Mouse (Mus musculus): Measurements from ENCODE around the gene Gm49325.

Gm49325 gene

DNA sequence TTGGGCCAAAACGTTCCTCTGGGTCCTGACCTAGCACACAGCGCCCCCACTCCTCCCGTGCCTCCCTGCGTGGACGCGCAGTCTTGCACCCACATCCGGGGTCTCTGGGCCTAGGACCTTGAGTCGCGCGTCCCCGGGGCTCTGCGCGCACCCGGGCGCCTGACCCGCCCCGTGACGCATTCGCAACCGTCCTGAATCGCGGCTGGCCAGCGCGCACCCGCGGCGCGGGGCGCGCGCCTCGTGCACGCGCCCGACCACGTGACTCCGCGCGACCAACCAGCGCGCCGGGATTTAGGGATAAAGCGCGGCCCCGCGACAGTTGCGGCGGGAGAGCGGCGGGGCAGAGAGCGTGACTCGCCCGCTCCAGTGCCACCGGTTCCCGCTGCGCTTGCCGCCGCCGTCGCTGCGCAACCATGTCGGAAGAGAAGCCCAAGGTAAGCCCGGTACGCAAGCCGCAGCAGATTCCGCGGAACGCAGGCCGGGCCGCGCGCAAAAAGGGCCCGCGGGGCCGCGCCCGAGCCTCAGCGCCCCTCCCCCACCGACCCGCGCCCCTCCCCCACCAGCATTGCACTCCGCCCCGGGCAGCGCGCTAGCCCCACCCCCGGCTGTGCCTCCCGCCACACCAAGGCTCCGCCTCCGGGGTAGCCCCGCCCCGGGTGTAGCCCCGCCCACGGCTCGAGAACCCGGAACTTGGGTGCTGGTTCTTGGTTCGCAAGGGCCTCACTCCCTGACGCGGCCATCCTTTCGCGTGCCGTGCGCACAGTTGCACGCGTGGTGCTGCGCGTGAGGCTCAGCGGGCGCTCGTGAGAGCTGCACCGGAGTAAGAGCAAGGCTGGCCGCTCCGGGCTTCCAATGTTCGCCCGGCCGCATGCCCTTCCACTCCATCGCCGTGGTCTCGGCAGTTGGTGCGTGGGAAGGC lies at the start of gene Gm49325, which contains the start of gene Sumo3:
Gene Gm49325 (plus strand): TSS at position 290 of the 919 bp plus-strand sequence.
Gene Sumo3 (plus strand): TSS at position 190 of the 919 bp plus-strand sequence.
- in situ Hi-C loops (cut with MboI): no loop called here

DNA sequence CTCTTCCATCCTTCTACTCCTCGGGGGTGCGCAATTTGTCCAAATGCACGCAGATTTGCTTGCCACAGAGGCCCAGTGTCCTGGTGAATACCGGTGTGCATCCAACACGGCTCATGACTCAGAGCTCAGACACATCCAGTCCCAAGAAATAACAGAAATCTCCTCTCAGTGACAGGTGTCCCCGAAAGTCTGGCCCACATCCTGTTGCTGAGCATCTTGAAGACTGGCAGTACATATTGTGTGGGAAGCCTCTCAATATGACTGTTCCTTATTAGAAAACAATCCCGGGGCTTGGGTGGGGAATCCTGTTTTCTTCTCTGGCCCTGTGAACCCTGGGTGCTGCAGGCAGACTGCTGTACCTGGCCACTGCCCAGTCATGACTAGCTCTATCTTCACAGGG lies 49.4 kb upstream of the Gm49325 start:
- in situ Hi-C loops (cut with MboI): no loop called here

DNA sequence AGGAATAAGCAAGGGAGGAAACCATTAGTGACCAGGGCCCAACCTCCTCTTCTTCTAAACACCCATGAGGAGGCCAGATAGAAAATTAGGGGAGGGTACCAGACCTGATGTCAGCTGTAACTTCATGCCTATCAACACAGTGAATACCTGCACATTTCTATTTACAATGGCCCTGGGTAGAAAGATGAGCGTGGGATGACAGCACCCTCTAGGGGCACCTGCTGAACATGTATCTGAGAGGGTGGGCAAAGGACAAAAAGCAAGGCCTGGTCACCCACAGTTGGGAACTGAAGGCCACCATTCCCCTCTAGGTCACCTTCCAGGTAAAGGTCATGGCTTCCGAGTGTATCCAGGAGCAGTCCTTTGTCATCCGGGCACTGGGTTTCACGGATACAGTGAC lies 48.4 kb upstream of the Gm49325 start:
- in situ Hi-C loops (cut with MboI): no loop called here

DNA sequence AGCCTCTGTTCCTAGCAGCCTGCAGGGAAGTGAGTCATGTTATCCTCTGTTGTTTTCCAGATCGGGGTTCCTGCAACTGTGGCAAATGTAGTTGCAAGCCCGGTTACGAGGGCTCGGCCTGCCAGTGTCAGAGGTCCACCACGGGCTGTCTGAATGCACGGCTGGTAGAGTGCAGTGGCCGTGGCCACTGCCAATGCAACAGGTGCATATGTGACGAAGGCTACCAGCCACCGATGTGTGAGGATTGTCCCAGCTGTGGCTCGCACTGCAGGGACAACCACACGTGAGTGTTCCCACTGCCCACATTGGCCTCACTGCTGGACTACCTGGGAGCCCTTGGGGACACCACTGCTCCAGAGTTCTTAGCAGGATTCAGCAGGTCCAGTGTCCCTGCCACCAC lies 45.9 kb upstream of the Gm49325 start:
- in situ Hi-C loops (cut with MboI): no loop called here

DNA sequence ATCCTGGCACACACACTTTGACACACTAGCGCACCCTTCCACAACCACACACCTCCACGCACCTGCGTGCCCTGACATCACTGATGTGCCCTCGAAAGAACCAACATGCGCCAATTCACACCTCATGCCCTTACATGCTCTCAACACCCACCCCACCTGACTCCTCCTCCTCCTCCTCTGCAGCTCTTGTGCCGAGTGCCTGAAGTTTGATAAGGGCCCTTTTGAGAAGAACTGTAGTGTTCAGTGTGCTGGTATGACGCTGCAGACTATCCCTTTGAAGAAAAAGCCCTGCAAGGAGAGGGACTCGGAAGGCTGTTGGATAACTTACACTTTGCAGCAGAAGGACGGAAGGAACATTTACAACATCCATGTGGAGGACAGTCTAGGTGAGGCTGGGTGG lies 45.2 kb upstream of the Gm49325 start:
- in situ Hi-C loops (cut with MboI): no loop called here

DNA sequence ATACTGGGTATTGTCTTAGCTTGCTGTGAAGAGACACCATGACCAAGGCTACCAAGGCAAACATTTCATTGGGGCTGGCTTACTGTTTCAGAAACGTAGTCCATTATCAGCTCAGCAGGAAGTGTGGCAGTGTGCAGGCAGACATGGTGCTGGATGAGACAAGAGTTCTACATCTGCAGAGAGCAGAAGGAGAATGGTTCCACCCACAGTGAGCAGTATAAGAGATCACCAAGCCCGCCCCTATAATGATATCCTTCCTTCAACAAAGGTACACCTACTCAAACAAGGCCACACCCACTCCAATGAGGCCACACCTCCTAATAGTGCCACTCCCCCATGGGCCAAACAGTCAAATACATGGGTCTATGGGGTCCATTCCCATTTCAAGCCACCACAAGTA lies 44.5 kb upstream of the Gm49325 start:
- in situ Hi-C loops (cut with MboI): no loop called here

DNA sequence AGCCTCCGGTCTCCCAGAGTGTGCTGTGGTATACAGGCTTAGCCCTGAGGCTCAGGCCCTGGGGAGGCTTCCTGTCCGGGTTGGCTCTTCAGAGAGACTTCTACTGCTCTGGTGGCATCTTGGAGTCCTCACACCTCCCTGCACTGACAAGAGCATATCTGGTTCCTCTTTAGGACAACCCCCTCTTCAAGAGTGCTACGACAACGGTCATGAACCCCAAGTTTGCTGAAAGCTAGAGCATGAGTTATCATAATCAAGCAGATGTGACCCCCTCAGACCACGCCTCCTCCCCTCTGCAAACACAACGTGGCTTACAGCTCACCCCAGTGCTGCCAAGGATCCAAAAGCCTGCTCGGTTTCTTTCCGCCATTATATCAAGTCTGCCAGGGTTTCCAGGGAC lies 41.0 kb upstream of the Gm49325 start:
- in situ Hi-C loops (cut with MboI): no loop called here

DNA sequence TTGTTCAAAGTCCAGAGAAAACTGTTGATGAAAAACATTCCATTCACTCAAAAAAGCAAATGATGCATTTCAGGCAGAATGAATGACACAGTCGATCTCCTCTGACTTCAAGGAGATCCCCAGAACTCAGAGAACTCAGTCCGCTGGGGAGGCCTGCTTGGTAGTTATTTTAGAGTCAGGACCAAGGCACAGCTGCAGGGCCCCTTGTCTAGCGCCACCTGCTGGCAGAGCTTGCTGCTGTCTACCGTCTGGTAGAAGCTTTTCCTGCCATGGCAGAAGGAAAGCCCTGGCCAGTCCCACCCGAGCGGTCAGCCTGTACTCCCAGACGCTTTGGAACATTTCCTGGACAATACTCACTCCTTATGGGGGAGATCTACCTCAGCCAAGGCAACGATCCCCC lies 39.3 kb upstream of the Gm49325 start:
- in situ Hi-C loops (cut with MboI): no loop called here

DNA sequence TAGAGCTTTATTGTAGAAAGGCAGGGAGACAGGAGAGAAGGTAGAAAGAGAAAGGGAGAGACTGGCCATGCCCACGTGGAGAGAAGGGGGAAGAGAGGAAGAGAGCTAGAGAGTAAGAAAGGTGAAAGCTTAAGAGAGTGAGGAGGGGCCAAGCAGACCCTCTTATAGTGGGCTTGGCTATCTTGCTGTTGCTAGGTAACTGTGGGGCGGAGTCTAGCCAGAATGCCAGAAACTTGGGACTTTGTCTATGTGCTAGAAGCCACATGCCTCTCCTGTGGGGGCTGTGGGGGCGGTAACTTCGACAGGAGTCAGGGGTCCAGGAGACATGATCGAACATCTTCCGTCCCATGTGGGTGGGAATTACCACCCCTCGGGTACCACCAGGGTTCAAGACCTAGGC lies 36.5 kb upstream of the Gm49325 start:
- in situ Hi-C loops (cut with MboI): no loop called here

DNA sequence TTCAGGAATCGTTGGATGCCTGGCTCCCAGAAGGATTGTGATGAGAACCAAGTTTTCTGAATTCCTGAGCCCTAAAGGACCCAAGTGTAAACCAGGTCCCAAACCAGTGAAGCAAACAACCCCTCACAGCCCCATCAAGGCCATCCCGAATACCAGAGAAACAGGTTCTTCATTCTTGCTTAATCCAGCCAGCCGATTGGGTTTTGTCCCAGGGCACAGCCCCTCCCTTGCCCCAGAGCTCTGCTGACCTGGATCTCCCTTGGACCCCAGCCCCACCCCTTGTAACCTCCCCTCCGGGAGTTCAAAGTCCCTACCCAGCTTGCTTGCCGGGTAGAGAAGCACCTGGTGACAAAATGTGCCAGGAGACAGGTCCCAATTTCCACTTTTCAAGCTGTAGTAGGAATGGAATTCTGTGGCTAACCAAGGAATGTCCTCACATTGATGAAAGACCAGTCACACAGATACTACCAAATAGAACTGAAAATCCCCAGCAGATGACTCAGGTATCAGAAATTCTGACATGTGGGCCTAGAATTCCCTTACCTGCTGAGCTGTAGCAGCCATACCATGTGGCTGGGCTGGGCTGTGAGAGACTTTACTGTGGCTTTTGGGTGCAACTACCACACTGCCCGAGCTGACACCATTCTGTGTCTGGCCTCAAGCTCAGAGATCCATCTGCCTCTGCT lies 35.9 kb upstream of the Gm49325 start:
- in situ Hi-C loops (cut with MboI): no loop called here

DNA sequence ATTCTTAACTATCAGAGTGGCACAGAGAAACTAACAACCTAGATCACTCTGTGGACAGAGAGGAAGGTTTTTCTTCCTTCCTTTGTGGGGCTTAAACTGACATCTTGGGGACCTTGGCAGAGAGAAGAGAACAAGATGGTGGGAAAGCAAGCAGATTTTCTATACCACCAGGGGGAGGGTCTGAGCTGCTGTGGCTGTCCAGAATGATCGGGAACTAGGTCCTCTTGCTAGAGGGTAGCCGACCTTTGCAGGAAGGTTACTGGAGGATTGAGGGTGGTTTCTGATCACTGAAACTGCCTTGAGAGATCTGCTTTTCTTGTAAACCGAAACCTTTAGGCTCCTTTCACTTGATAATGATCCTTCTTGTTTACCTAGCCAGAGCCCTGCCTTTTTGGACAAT lies 33.8 kb upstream of the Gm49325 start:
- in situ Hi-C loops (cut with MboI): no loop called here

DNA sequence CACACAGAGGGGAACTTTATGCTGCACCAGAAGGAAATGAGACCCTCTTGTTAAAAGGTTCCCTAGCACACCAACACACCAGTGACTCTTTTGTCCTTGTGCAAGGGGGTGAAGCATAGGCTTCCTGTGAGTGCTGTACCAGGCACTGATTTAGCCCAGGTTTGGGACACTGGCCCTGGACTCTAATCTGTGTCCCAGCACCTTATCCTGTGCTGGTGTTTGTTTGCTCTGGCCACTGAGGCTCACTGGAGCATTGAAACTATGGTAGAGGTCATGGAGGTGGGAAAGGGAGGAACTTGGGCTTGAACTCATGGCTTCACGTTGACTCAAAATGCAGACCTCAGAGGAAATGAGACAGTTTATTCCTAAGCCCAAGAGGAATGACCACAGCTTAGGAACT lies 32.8 kb upstream of the Gm49325 start:
- in situ Hi-C loops (cut with MboI): no loop called here

DNA sequence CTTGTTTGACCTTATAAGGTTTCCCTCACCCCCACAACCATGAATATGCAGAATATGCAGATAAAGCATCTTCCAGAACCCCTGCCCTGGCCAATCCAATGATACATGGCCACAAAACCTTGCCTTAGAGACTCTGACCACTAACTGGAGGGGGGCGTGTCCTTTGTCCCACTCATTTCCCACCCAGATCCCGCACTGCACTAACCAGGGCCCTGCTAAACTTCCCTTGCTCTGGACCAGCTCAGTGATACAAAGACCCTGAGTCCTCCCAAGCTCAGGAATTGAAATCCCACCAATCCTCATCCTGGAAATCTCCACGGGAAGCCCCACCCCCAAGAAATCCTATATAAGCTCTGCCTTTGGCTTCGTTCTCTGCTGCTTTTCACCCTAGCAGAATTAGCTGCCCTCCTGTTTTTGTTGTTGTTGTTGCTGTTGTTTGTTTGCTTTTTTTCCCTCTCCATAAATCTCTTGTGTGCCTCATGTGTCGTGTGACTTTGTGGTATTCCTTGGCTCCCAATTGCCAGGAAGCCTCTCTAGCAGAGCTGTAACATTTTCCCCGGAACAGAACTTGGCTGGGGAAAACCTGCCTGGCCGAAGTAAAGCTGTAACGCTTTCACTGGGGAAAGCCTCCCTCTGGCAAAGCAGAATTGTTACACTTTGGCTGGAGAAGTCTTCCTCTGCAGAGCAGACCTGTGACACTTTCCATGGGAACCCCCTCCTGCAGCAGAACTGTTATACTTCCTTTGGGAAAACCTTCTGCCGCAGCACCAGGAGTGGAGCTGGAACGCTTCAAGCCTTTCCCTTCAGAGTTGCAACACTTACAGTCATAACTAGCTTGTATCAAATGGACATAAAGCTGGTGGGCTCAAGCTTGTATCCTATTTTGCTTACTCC lies 25.7 kb upstream of the Gm49325 start:
- in situ Hi-C loops (cut with MboI): loop anchor here (5.0 kb wide), 1 partner anchor 63 kb away; the partner anchor contains the start of gene Fam207a

DNA sequence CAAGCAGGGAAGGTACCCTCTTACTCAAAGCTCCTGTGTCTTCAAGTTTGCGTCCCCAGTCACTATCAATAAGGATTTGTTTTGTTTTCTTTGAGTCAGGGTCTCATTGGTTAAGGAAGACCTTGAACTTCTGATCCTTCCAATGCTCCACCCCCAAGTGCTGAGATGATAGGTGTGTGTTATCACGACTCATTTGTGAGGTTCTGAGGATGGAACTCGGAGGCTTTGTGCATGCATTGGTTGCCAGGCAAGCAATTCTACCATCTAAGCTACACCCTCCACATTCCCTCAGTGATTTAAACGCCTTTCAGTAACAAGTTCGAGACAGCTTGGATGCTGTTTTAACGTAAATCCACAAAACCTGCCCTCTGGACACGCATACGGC lies 25.0 kb upstream of the Gm49325 start:
- in situ Hi-C loops (cut with MboI): loop anchor here (5.0 kb wide), 1 partner anchor 64 kb away; the partner anchor contains the start of gene Fam207a

DNA sequence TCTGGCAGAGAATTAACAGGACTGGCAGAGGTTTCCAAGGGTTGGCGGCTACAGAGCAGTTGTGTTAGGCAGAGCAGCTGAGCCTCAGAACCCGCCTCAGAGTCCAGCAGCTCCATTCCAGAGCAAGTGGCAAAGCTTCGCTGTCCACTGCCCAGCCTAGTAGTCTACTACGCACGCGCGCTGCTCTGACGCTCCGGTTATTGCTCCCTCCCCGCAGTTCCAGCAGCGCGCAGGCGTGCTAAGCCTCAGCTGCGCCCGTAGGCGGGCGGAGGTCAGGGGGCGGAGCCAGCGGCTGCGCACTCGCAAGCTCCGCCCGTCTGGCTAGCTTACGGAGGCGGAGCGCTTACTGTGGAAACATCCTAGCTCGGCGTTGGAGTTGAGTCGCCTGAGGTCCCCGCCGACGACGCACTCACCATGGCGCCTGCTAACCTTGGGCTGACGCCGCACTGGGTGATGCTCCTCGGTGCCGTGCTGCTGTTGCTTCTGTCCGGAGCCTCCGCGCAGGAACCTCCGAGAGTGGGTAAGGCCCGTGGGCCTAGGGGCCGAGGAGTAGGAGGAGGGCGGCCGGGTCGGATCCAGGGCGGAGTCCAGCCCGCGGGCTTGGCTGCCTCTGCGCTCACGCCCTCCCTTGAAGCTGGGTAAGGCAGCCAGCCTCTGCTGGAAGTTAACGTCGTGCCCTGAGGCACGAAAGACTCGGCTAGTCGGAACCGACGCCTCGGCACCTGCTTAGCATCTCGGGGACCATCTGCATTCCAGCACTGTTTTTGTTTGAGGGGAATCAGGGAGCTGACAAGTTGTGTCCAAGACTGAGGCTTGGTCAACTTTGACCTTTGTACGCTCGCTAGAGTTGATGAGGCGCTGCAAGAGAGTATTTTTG lies 24.4 kb upstream of the Gm49325 start, which contains the start of gene Pttg1ip:
Gene Pttg1ip (plus strand): TSS at position 313 of the 877 bp plus-strand sequence.
- in situ Hi-C loops (cut with MboI): loop anchor here (5.0 kb wide), 1 partner anchor 64 kb away; the partner anchor contains the start of gene Fam207a

DNA sequence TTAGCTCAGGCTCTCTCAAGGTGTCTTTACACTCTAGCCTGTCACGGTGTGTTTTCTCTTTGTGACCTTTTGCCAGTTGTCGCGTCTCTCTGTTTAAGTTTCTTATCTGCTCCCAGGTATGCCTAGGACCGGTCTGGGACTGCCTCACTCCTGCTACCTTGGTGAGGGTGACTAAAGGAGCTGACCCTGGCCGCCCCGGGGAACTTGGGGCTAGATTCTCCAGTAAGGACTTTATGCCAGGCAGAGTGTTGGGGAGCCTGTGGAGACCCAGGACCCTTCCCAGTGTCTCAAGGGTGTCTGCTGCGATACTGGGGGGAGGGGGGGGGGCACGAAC lies 23.7 kb upstream of the Gm49325 start:
- in situ Hi-C loops (cut with MboI): loop anchor here (5.0 kb wide), 1 partner anchor 65 kb away; the partner anchor contains the start of gene Fam207a

DNA sequence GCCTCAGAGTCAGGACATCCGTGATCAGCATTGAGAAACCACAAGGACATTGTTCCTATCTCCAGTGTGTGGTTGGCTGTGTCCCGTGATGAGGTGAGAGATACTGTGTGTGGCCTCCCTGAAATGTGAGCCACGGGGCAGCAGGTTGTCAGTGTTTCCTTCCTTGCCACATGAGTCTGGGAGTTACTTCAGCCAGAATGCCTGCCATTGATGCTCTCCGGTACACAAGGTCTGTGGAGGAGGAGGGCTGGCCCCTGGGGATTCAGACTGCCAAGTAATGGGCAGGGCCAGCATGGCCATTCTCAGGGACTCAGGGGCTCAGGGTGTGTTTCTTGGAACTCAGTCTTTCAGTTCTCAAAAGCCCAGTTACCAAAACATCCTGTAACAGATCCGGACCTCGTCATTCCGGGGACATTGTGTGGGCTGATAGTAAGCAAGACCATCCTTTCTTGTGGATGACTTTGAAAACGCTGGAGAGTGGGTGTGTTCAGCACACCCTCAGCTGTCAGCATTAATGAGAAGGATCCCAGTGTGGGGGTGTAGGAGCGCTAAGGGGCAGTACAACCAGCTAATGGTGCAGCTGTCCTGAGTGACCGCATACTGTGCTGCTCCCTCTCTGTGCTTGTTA lies 22.1 kb upstream of the Gm49325 start:
- in situ Hi-C loops (cut with MboI): loop anchor here (5.0 kb wide), 1 partner anchor 67 kb away; the partner anchor contains the start of gene Fam207a

DNA sequence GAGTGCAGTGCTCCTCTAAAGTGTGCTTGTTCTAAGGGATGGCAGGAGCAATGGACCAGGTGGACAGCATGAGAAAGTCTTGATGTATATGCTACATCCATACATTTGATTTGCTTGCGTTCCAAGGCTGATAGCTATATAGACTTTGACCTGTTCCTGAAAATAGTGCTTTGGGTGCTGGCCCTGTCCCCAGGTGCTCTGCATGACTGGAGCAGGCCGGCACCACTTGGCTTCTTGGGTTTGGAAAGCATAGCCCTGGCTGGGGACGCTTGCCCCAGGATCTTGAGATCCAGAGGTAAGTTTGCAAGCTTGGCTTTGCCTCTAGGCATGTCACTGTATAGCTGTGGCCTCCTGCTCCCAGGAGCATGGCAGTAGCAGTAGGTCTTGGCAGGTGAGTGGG lies 19.4 kb upstream of the Gm49325 start:
- in situ Hi-C loops (cut with MboI): no loop called here

DNA sequence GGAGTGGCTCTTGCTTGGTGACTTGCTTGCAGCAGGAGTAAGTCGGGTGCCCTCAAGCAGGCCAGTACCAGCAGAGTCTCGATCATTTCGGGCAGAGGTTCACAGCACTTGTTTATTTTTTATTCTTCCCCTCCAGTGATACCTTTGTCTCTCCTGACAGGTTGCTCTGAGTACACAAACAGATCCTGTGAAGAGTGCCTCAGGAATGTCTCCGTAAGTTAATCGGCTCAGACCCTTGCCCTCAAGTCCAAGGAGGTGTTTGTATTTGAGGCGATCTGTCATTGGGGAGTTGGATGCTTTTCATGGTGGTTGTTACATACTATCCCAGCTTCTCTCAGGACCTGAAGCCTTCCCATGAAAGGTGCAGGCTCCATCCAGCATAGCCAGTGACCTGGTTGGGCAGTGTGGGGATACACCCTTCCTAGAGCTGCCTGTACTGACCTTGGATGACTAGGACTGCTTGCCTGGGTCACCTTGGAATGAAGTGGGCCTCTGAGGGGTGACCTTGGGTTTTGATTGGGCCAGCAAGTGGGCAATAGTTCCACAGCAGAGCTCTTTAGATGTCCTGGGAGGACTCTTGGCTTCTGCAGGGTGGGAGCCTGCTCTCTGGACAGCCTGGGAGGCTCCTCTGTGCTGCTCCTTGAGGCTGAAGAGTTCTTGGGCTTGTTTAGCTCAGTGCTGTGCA lies 18.8 kb upstream of the Gm49325 start:
- in situ Hi-C loops (cut with MboI): no loop called here

DNA sequence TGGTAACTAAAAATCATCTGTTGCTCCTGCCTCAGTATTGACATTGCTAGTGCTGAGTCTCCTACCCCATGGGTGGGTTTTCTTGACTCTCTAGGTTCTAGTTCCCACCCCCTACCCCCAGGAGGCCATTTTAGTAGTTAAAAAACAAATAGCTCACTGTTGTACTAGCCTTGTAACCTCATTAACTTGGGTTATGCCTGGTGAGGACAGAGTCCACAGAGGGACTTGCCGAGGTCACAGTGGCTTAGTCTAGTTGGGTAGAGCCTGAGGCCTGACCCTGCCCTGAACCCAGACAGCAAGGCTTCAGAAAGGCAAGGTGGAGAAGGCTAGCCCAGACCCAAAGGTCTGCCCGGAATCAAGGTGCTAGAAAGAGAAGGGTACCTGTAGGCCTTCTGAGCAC lies 18.0 kb upstream of the Gm49325 start:
- in situ Hi-C loops (cut with MboI): no loop called here
